Mouse (Mus musculus): ENCODE results near the gene Ttf1.
"Not testable (repeated sequence)": the region's sequence is repeated elsewhere in the genome, so short reads cannot be mapped to it uniquely, and the experiment has no call there.

- not testable (repeated sequence) for TF ChIP-seq CTCF, POLR2A (IDR thresholded peaks at IDR 0.05; ENCODE audit: extremely low read depth, insufficient read depth, low read length)
Observed at GRCm38 (mm10) chr2:29089276-29089675, 29.2 kb downstream of the Ttf1 start.

All from cortical plate, adult 2 months (tissue).